Mouse (Mus musculus) heart, postnatal 0 days (tissue): ENCODE measurements around the gene Phldb1.

ENCODE experiments used
- CTCF ChIP-seq: IDR thresholded peaks from 2 replicates; pipeline ENCODE4 v1.5.1; 2016; ENCODE audit warnings: antibody characterized with exemption, control low read depth, low read depth
- EP300 ChIP-seq: IDR thresholded peaks from 2 replicates; pipeline ENCODE4 v1.6.1; 2016; ENCODE audit warnings: antibody characterized with exemption, low read depth

GRCm38 (mm10) chr9:44724665-44725064 lies 10.3 kb downstream of the Phldb1 start:
- TF ChIP-seq CTCF, result no peak
- TF ChIP-seq EP300, result no peak
